Mouse (Mus musculus) intestine, postnatal 0 days (tissue): Measurements from ENCODE around the gene Slc46a2. TPM values are rescaled to one million over a fixed set of nuclear protein-coding genes. Genes with fewer than 3 reads are reported as not detected.

Experiments used
- ATAC-seq: fragments of 200-750 bp; cut with Nextera tagmentation; 2 replicates; pipeline ENCODE4 v1.8.0; 2017; ENCODE audit warnings: mild to moderate bottlenecking, moderate TSS enrichment, moderate library complexity
- H3K27ac ChIP-seq: fragments of 300-500 bp; sonication (generic); 2 replicates; pipeline ENCODE4 v1.5.1; 2014; ENCODE audit warnings: mild to moderate bottlenecking, low read depth, low read length, moderate library complexity
- H3K27me3 ChIP-seq: fragments of 300-500 bp; sonication (generic); replicated peaks from 2 replicates; pipeline ENCODE4 v1.6.1; 2014; ENCODE audit warnings: low read length, mixed read lengths; ENCODE audit not compliant: control insufficient read depth, insufficient read depth
- H3K36me3 ChIP-seq: fragments of 300-500 bp; sonication (generic); 2 replicates; pipeline ENCODE4 v1.6.1; 2014; ENCODE audit warnings: mild to moderate bottlenecking, moderate library complexity; ENCODE audit not compliant: control insufficient read depth, insufficient read depth
- H3K4me1 ChIP-seq: fragments of 300-500 bp; sonication (generic); replicated peaks from 2 replicates; pipeline ENCODE4 v1.6.1; 2014; ENCODE audit warnings: antibody characterized with exemption, low read length, mixed read lengths; ENCODE audit not compliant: control insufficient read depth, insufficient read depth
- H3K4me2 ChIP-seq: fragments of 300-500 bp; sonication (generic); replicated peaks from 2 replicates; pipeline ENCODE4 v1.6.1; 2014; ENCODE audit warnings: low read depth, mild to moderate bottlenecking, moderate library complexity
- H3K4me3 ChIP-seq: fragments of 300-500 bp; sonication (generic); 2 replicates; pipeline ENCODE4 v1.5.1; 2014; ENCODE audit warnings: low read depth, low read length
- H3K9ac ChIP-seq: fragments of 300-500 bp; sonication (generic); 2 replicates; pipeline ENCODE4 v1.6.1; 2014; ENCODE audit warnings: mild to moderate bottlenecking, low read depth, low read length
- H3K9me3 ChIP-seq: fragments of 300-500 bp; sonication (generic); 2 replicates; pipeline ENCODE4 v1.6.1; 2016; ENCODE audit warnings: mixed run types; ENCODE audit not compliant: control insufficient read depth
- CTCF ChIP-seq: sonication (generic); IDR thresholded peaks from 2 replicates; pipeline ENCODE4 v1.5.1; 2016; ENCODE audit warnings: low read depth, mild to moderate bottlenecking, control low read depth, antibody characterized with exemption, moderate library complexity
- WGBS: fragments of 180-500 bp; shearing (Covaris S2); extraction: QIAGEN DNeasy Blood & Tissue Kit; methylation state at CpG from one replicate; pipeline ENCODE4 v1.1.7; 2014; 5-methylcytosine and 5-hydroxymethylcytosine counted together
- polyA plus RNA-seq: library from polyadenylated mRNA; unstranded; fragments of >200 nt; fragmentation: Nextera tagmentation; extraction: Ambion mirVana; gene quantifications from 2 replicates; pipeline ENCODE4 v1.2.1, GENCODE M21; 2015

The Slc46a2 gene
- polyA plus RNA-seq, 1 experiment from 2014 or later = not detected

- Histone ChIP-seq H3K4me2 (no peak overlapping the region), H3K27ac (no peak overlapping the region), H3K36me3 (no peaks in the 10 kb centered on the region), H3K4me1 (no peaks in the 10 kb centered on the region), H3K9ac (no peak overlapping the region), H3K4me3 (no peak overlapping the region), H3K27me3 (no peaks in the 10 kb centered on the region), H3K9me3 (no peaks in the 10 kb centered on the region)
- no peak for TF ChIP-seq CTCF
- peak; percentile 43 for ATAC-seq
- 54% methylated on average over 16 of the region's 16 CpGs for WGBS
These were observed 55.0 kb downstream of the Slc46a2 start for GRCm38 (mm10) chr4:59859693-59860425.

Other genes with a start within 250 kb of the Slc46a2 start
- gene Inip, start 113.5 kb downstream of the Slc46a2 start, polyA plus RNA-seq = 16.7 and 17.0 TPM in 2 replicates
- 5.1 and 5.7 TPM in 2 replicates for gene Snx30, start 109.2 kb downstream of the Slc46a2 start, polyA plus RNA-seq
- not detected in 2 replicates for gene Mup4, start 45.7 kb upstream of the Slc46a2 start, polyA plus RNA-seq
- not detected in 2 replicates for gene Mup6, start 49.2 kb upstream of the Slc46a2 start, polyA plus RNA-seq
- gene Mup7, start 155.4 kb upstream of the Slc46a2 start, polyA plus RNA-seq = not detected in 2 replicates
- not detected in 2 replicates for gene Mup2, start 239.2 kb upstream of the Slc46a2 start, polyA plus RNA-seq